Mouse (Mus musculus) cortical plate, adult 2 months (tissue): ENCODE measurements at regions not wholly inside any gene's neighbourhood (a gene's known extent, or its start where the extent isn't known, plus 50 kb on each side); places are given as distances from the start of the nearest gene placed in this dataset.

Experiments used
- CTCF ChIP-seq: fragments of 200-500 bp; IDR thresholded peaks from 2 replicates; pipeline ENCODE4 v1.5.1; 2011; ENCODE audit warnings: mild to moderate bottlenecking, control low read depth, low read length; ENCODE audit not compliant: insufficient read depth; ENCODE audit errors: extremely low read depth
- POLR2A ChIP-seq: fragments of 200-500 bp; IDR thresholded peaks from 2 replicates; pipeline ENCODE4 v1.6.1; 2011; ENCODE audit warnings: mild to moderate bottlenecking, low read length, control low read depth; ENCODE audit not compliant: insufficient read depth; ENCODE audit errors: extremely low read depth

GRCm38 (mm10) chr15:68341056-68341455, 1840.3 kb upstream of the Lrrc6 start:
- TF ChIP-seq CTCF (no peak), POLR2A (no peak)
